Mouse (Mus musculus) naive thymus-derived CD4-positive, alpha-beta T cell, adult 5 months (primary cell): Measurements from ENCODE around the gene Cnpy3. TPM values are rescaled to one million over a fixed set of nuclear protein-coding genes. Genes with fewer than 3 reads are reported as not detected.

Experiments
- polyA plus RNA-seq: library from polyadenylated mRNA; unstranded; fragments of 100-300 nt; shearing (Covaris generic); gene quantifications from one replicate; pipeline ENCODE4 v1.2.1, GENCODE M21; 2017

Gene Cnpy3
- 44.5 TPM for polyA plus RNA-seq

DNA sequence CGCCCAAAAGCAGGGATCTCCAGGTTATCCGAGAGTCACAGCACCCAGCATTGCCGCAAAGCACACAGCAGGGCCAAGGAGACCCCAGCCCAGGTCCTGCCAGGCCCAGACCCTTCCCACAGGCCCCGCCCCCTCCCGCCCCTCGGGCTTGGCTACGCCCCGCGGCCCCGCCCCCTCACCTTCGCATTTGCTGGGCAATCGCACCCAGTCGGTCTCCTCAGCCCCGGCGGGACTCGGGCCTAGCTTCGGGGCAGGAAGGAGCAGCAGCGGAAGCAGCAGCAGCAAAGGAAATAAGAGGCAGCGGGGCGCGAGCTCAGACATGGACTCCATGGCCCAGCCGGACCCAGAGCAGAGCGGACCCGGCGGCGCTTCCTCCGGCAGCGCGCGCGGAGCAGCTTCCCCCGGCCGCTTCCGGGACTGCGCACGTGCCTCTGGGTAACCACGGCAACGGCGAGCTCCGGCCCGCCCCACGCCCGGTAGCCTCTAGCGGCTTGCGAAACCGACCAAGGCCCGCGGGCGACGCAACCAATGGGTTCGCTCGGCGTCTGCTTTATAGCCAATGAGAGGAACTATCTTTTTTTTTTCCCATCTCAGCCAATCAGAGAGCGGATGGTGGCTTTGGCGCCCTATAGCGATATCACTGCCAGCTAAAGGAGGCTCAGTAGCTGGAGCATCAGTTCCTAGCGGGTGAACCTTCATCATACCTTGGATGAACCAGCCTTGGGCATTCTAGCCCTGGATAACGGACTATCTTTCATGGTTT, at the start of gene Cnpy3:
Cnpy3 (minus strand) TSS at position 421 of the 763 bp plus-strand sequence.

DNA sequence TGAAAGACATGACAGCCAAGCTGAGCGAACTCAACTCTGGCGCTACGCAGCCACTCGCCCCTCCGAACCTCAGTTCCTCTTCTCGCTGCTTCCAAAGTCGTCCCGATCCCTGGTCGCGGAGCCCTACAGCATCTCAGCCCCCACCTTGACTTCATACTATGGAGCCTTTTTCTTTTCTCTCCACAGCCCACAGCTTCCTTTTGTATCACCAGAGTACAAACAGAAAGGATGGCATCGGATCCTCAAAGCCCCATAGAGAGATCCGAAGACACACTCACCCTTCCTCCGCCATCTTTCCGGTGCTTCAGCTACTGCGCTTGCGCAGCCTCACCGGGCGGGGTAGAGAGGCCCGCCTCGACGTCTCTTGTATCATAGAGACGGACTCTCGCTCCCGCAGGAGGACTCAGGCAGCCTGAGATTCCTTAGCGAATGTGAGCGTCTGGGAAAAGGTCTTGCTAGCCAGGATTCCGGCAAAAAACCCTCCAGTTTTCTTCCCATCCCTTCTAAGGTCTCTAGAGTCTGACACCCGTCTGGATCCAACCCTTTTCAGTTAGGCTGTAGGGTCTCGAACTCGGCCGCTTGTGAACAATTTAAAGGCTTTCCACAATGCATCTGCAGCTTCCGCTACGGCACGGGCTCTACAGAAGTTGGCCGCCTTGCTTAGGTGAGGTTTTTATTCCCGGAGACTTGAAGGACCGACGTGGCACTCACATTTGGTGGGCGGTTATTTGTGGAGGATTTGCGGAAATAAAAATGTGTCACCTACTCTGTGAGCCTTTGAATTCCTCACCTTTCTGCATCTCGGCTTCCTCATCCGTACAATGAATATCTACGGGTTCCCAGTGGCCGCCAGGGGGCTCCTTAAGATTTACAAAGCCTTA, 30.6 kb upstream of the Cnpy3 start, which contains the start of gene Rpl7l1:
Rpl7l1 (minus strand) TSS at position 332 of the 881 bp plus-strand sequence.

DNA sequence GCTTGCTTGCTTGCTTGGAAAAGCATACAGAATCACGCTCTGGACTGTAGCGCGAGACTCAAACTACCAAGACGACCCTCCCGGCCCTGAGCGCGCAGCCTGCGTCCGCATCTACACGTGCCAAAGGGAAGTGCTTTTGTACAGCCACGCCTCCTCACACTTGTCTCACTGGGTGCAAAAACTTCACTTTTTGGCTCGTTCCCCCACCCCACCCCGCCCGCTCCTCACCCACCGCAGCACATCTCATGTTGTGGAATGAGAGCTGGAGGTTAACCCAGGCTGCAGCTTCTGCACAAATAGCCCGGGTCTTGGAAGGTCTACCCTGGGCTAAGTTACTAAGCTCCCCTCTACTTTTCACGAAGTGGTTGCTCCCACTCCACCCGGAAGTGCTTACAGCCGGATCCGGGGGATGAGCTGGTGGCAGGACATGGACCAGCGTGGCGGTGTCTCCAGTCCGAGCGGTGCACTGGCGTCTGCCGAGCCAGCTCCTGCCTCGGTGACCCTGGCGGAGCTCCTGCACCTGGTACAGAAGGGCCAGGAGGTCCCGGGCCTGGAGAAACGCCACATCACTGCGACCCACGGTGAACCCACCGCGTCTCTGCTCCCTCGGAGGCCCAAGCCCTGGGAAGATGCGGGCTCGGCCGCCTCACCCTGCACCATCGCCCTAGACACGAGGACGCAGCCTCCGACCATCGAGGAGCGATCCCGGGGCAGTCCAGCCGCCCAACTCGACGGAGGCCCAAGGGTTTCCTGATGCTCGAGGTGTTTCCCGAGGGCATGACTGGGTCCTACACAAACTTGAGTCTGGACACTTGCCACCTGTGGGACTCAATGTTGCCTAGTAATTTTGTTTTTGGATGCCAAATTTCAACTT, 20.6 kb upstream of the Cnpy3 start, which contains the start of gene 2310039H08Rik:
2310039H08Rik (plus strand) TSS at position 232 of the 874 bp plus-strand sequence.

DNA sequence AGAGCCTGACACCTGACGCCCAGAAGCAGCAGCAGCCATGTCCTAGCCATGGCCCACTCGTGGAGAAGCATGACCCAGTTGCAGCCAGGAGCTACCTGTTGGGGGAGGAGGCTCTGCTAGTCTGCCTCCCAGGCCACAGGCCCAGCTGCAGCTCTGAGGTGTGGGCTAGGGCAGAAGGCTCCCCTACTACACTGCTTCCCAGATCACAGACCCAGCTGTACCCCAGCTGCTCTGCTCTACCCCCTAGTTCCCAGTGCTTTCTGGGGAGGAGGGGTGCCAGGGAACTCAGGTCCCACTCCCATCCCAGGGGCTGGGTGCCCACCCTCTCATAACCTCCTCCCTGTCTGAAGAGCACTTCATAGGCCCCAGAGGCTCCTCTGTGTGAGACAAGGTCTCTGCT, 11.5 kb upstream of the Cnpy3 start, which contains the start of gene Ptcra:
Ptcra (minus strand) TSS at position 169 of the 400 bp plus-strand sequence.

DNA sequence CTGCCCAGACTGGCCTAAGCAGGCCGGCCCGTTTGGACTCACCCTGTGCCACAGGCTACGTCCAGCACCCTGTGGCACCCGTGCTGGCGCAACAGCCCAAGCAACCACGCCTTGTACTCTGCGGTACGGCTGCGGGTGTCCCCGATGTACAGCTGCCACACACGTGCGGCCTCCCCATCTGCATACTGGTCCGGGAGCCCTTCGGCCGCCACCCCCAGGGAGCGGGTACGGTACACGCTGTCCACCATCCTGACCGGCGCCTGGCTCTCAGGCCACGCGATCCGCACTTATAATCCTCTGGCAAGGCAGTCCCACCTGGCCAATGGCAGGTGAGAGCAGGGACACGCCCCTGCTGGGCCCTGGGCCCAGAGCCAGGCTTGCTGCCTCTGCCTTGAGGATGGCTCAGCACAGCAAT, 23.1 kb downstream of the Cnpy3 start, which contains the start of gene Gnmt:
Gnmt (minus strand) TSS at position 265 of the 415 bp plus-strand sequence.

DNA sequence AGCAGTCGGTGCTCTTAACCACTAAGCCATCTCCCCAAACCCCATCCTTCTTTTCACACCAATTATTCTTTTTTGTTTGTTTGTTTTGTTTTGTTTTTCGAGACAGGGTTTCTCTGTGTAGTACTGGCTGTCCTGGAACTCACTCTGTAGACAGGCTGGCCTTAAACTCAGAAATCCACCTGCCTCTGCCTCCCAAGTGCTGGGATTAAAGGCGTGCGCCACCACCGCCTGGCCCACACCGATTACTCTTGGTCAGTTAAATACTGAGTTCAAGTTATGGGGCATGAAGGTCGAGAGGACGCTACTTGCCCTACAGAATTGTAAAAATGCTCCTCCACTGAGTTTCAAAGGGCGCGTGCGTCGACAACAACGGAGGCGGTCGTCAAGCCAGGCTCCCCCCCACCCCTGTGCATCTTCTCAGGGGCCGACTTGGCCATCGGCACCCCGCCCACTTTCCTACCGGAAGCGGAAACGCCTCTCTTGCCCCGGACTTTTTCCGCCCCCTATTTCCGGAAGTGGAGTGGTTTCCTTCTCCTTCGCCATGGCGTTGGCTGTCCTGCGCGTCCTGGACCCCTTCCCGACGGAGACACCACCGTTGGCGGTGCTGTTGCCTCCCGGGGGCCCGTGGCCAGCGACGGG, 40.9 kb downstream of the Cnpy3 start, which contains the start of gene Pex6:
Pex6 (plus strand) TSS at position 505 of the 639 bp plus-strand sequence.

DNA sequence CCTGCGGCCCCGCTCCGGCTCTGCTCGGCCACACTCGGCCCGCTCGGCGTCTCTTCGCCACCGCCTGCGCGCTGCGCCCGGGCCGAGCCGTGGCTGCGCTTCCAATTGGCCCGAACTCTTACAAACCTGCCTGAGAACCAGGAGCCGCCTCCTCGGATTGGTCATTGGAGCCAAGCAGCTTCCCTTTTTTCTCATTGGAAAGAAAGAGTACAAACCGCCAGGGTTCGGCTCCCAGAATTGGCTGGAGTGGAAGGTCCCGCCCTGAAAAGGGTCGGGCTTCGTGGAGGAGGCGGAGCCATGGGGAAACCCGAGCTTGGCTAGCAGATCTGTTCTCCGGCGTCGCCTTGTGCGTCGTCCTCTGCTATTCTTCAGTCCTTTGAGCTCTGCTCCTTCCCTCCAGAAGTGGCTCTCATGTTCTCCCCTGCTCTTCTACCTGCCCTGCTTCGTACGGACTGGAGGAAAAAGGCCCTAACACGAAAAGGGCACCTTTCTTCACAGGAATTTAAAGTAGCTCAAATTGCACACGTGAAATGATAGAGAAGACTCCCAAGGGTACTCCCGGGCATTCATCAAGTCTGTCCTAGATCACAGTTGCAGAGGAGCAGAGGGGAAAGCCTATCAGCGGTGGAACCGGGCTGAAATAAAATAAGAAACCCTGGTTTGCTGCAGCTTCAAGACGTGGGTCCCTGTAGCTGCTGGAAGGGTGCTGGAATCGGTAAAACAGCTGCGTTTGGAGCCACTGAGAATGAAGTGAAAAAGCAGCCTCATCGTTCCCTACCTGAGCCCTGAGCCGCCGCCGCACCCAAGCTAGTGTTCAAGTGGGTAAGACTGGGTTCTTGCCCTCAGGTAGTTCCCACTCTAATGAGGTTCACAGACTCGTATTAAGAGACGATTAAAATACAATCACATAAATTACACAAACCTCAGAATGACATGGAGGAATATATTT, 46.9 kb downstream of the Cnpy3 start, which contains the start of gene Ppp2r5d:
Ppp2r5d (minus strand) TSS at position 225 of the 949 bp plus-strand sequence.

Other genes with a start within 250 kb of the Cnpy3 start
- gene Cul9, start 205.8 kb downstream of the Cnpy3 start, polyA plus RNA-seq = 9.0 TPM
- gene Srf, start 196.0 kb downstream of the Cnpy3 start, polyA plus RNA-seq = 33.1 TPM
- gene Ptk7, start 122.7 kb downstream of the Cnpy3 start, polyA plus RNA-seq = not detected
- 21.3 TPM for gene Klc4, start 106.2 kb downstream of the Cnpy3 start, polyA plus RNA-seq
- gene Mrpl2, start 106.0 kb downstream of the Cnpy3 start, polyA plus RNA-seq = 44.7 TPM
- 4.3 TPM for gene Cul7, start 101.9 kb downstream of the Cnpy3 start, polyA plus RNA-seq
- gene Rrp36, start 77.9 kb downstream of the Cnpy3 start, polyA plus RNA-seq = 39.7 TPM
- gene Mea1, start 73.4 kb downstream of the Cnpy3 start, polyA plus RNA-seq = 64.7 TPM
- 105 TPM for gene Klhdc3, start 71.3 kb downstream of the Cnpy3 start, polyA plus RNA-seq
- gene Ppp2r5d, start 47.1 kb downstream of the Cnpy3 start, polyA plus RNA-seq = 65.1 TPM
- gene Pex6, start 40.8 kb downstream of the Cnpy3 start, polyA plus RNA-seq = 33.2 TPM
- 0.66 TPM for gene Gnmt, start 23.0 kb downstream of the Cnpy3 start, polyA plus RNA-seq
- not detected for gene Ptcra, start 11.5 kb upstream of the Cnpy3 start, polyA plus RNA-seq
- 30.2 TPM for gene 2310039H08Rik, start 20.4 kb upstream of the Cnpy3 start, polyA plus RNA-seq
- gene Rpl7l1, start 30.5 kb upstream of the Cnpy3 start, polyA plus RNA-seq = 69.8 TPM
- 24.5 TPM for gene Bicral, start 106.3 kb upstream of the Cnpy3 start, polyA plus RNA-seq
- gene Tbcc, start 138.5 kb upstream of the Cnpy3 start, polyA plus RNA-seq = 30.5 TPM
- gene Prph2, start 158.2 kb upstream of the Cnpy3 start, polyA plus RNA-seq = not detected